Mouse (Mus musculus) forebrain, embryonic 14.5 days (tissue): Measurements from ENCODE around the gene Mapt. TPM values are rescaled to one million over a fixed set of nuclear protein-coding genes. Genes with fewer than 3 reads are reported as not detected.

Experiments used
- ATAC-seq: fragments of 200-750 bp; cut with Nextera tagmentation; 2 replicates; pipeline ENCODE4 v1.8.0; 2017; ENCODE audit warnings: mild to moderate bottlenecking, moderate library complexity
- DNase-seq: peaks from one replicate; pipeline ENCODE4 v3.0.0-alpha.2; 2015; ENCODE audit warnings: low spot score
- H3K27ac ChIP-seq: fragments of 300-500 bp; sonication (generic); 2 replicates; pipeline ENCODE4 v1.5.1; 2014; ENCODE audit warnings: low read depth, mild to moderate bottlenecking, control low read depth, low read length, moderate library complexity
- H3K27me3 ChIP-seq: fragments of 300-500 bp; sonication (generic); replicated peaks from 2 replicates; pipeline ENCODE4 v1.6.1; 2014; ENCODE audit warnings: low read length, control low read depth, mixed read lengths; ENCODE audit not compliant: control insufficient read depth, insufficient read depth
- H3K36me3 ChIP-seq: fragments of 300-500 bp; sonication (generic); 2 replicates; pipeline ENCODE4 v1.6.1; 2014; ENCODE audit warnings: low read length, control low read depth; ENCODE audit not compliant: control insufficient read depth, insufficient read depth
- H3K4me1 ChIP-seq: fragments of 300-500 bp; sonication (generic); 2 replicates; pipeline ENCODE4 v1.6.1; 2014; ENCODE audit warnings: antibody characterized with exemption, low read length, control low read depth; ENCODE audit not compliant: control insufficient read depth, insufficient read depth
- H3K4me2 ChIP-seq: fragments of 300-500 bp; sonication (generic); 2 replicates; pipeline ENCODE4 v1.6.1; 2014; ENCODE audit warnings: mild to moderate bottlenecking, control low read depth, low read length
- H3K4me3 ChIP-seq: fragments of 300-500 bp; sonication (generic); 2 replicates; pipeline ENCODE4 v1.5.1; 2014; ENCODE audit warnings: low read depth, low read length, control low read depth
- H3K9ac ChIP-seq: fragments of 300-500 bp; sonication (generic); 2 replicates; pipeline ENCODE4 v1.6.1; 2014; ENCODE audit warnings: mild to moderate bottlenecking, low read length, control low read depth, moderate library complexity
- H3K9me3 ChIP-seq: fragments of 300-500 bp; sonication (generic); replicated peaks from 2 replicates; pipeline ENCODE4 v1.6.1; 2016; ENCODE audit warnings: low read length, control low read depth, mixed read lengths; ENCODE audit not compliant: control insufficient read depth
- WGBS: fragments of 180-500 bp; shearing (Covaris S2); extraction: QIAGEN DNeasy Blood & Tissue Kit; methylation state at CpG from one replicate; pipeline ENCODE4 v1.1.7; 2014; 5-methylcytosine and 5-hydroxymethylcytosine counted together
- polyA plus RNA-seq: library from polyadenylated mRNA; unstranded; fragments of >200 nt; fragmentation: Nextera tagmentation; extraction: Ambion mirVana; gene quantifications from 2 replicates; pipeline ENCODE4 v1.2.1, GENCODE M21; 2014

The Mapt gene
- polyA plus RNA-seq, 1 experiment from 2014 or later: 354 TPM

GRCm38 (mm10) chr11:104334946-104335345, 103.8 kb downstream of the Mapt start:
- ATAC-seq (no peak), DNase-seq (no peak)
- H3K27me3 ChIP-seq: no peaks in the 10 kb centered on the region
- no peaks in the 10 kb centered on the region for H3K4me1 ChIP-seq
- H3K4me2 ChIP-seq: no peak overlapping the region
- H3K4me3 ChIP-seq: no peak overlapping the region
- H3K9me3 ChIP-seq: no peaks in the 10 kb centered on the region
- H3K36me3 ChIP-seq: peaks cover 81% of the 10 kb centered on the region
- no peak overlapping the region for H3K27ac ChIP-seq
- whole genome bisulfite sequencing: 93% methylated on average over 13 of the region's 13 CpGs
- no peak overlapping the region for H3K9ac ChIP-seq

- DNase-seq (peak; percentile 45), ATAC-seq (no peak)
- Histone ChIP-seq H3K27me3 (no peaks in the 10 kb centered on the region), H3K27ac (no peak overlapping the region), H3K4me2 (no peak overlapping the region), H3K4me3 (no peak overlapping the region), H3K9ac (no peak overlapping the region), H3K4me1 (no peaks in the 10 kb centered on the region), H3K36me3 (peaks cover 71% of the 10 kb centered on the region), H3K9me3 (no peaks in the 10 kb centered on the region)
- 70% methylated on average over 3 of the region's 3 CpGs for WGBS
Measured at GRCm38 (mm10) chr11:104346931-104347330, 115.7 kb downstream of the Mapt start.

- H3K36me3 ChIP-seq: peaks cover 8% of the 10 kb centered on the region
- no peak for DNase-seq
- no peaks in the 10 kb centered on the region for H3K9me3 ChIP-seq
- H3K9ac ChIP-seq: no peak overlapping the region
- no peak overlapping the region for H3K4me2 ChIP-seq
- H3K27ac ChIP-seq: no peak overlapping the region
- no peak overlapping the region for H3K4me3 ChIP-seq
- ATAC-seq: no peak
- 85% methylated on average over 2 of the region's 2 CpGs for WGBS
- H3K4me1 ChIP-seq: no peaks in the 10 kb centered on the region
- no peaks in the 10 kb centered on the region for H3K27me3 ChIP-seq
Measured at GRCm38 (mm10) chr11:104361790-104362189, 130.6 kb downstream of the Mapt start.

- DNase-seq: no peak
- ATAC-seq: no peak
- Histone ChIP-seq H3K4me1 (no peaks in the 10 kb centered on the region), H3K9ac (no peak overlapping the region), H3K36me3 (peaks cover 11% of the 10 kb centered on the region; the same call in 1 of the 2 replicates), H3K9me3 (no peaks in the 10 kb centered on the region), H3K27me3 (no peaks in the 10 kb centered on the region), H3K4me3 (no peak overlapping the region), H3K27ac (no peak overlapping the region), H3K4me2 (no peak overlapping the region)
- WGBS: 96% methylated on average over 1 of the region's 1 CpGs
Measured at GRCm38 (mm10) chr11:104362704-104363103, 131.5 kb downstream of the Mapt start.

DNA sequence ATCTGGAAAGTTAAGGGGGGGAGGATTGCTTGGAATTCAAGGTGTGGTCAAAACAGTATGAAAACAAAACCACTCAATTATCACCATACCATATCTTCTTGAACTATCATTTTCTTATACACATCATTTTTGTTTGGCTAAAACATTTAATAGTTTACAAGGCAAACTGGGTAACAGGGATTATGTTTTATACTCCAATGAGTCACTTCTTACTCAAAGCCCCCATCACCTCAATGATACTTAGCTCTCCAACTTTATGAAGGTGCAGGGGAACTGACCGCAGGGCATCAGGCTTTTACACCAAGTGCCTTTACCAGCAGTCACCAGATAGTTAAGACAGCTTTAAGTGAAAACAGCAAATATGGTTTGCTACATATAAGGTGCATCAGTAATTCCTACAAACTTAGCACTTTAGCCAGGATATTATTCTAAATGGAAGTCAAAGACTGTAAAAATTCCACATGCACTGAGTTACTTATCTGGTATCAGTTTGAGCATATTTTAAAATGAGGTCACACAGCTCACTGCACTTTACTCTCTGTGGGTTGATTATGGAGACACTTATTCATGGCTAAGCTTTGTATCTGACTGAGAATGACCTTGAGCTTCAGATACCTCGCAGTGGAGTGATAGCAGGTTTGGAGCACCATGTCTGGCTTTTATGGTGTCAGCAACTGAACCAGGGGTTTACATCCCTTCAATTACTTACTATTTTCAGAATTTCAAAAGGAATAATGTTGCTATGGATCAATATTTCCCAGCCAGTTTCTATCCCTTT, 132.8 kb downstream of the Mapt start:
- no peak overlapping the region for H3K4me3 ChIP-seq
- no peak overlapping the region for H3K27ac ChIP-seq
- no peaks in the 10 kb centered on the region for H3K4me1 ChIP-seq
- ATAC-seq (no peak), DNase-seq (no peak)
- H3K27me3 ChIP-seq: no peaks in the 10 kb centered on the region
- H3K9ac ChIP-seq: no peak overlapping the region
- no peaks in the 10 kb centered on the region for H3K9me3 ChIP-seq
- peaks cover 17% of the 10 kb centered on the region; the same call in 1 of the 2 replicates for H3K36me3 ChIP-seq
- H3K4me2 ChIP-seq: no peak overlapping the region
- WGBS: 97% methylated on average over 2 of the region's 2 CpGs

DNA sequence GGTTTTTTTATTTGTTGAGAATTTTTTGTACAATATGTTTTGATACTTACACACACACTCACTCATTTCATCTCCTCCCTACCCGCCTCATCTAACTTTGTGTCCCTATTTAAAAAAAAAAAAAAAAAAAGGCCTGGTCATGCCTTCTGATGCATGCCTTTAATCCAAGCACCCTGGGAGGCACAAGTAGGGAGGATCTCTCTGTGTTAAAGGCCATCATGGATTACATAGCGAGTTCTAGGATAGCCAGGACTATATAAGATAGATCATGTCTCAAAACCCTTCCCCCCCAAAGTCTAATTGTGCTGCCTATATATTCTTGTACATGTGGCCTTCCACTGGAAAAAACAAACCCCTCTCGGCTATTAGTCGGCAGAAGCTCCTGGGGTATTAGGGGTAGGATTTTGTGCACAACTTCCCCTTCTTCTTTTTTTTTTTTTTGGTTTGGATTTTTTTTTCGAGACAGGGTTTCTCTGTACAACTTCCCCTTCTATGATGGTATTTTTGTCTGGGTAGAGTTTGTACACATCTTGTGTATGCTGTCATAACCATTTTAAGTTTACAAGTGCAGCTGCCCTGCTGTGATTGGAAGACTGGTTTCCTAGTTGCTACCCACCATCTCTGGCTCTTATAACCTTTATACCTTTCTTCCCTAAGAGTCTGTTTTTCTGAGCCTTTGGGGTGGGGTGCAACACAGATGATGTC, 136.4 kb downstream of the Mapt start:
- WGBS: 86% methylated on average over 5 of the region's 5 CpGs
- ATAC-seq: no peak
- no peaks in the 10 kb centered on the region for H3K9me3 ChIP-seq

GRCm38 (mm10) chr11:104376291-104376690, 145.1 kb downstream of the Mapt start:
- Histone ChIP-seq H3K9ac (no peak overlapping the region), H3K36me3 (peaks cover 9% of the 10 kb centered on the region; the same call in 1 of the 2 replicates), H3K4me3 (no peak overlapping the region), H3K27ac (no peak overlapping the region), H3K4me2 (no peak overlapping the region), H3K9me3 (no peaks in the 10 kb centered on the region), H3K4me1 (no peaks in the 10 kb centered on the region), H3K27me3 (no peaks in the 10 kb centered on the region)
- ATAC-seq (no peak), DNase-seq (no peak)
- WGBS: 95% methylated on average over 3 of the region's 3 CpGs

More for the DNA sequence above, 136.4 kb downstream of the Mapt start:
- Histone ChIP-seq H3K9ac (no peak overlapping the region), H3K4me1 (no peaks in the 10 kb centered on the region), H3K36me3 (peaks cover 12% of the 10 kb centered on the region; the same call in 1 of the 2 replicates), H3K4me2 (no peak overlapping the region), H3K4me3 (no peak overlapping the region), H3K27ac (no peak overlapping the region), H3K27me3 (no peaks in the 10 kb centered on the region)
- no peak for DNase-seq

GRCm38 (mm10) chr11:104379635-104380034, 148.4 kb downstream of the Mapt start:
- no peak overlapping the region for H3K27ac ChIP-seq
- H3K9me3 ChIP-seq: no peaks in the 10 kb centered on the region
- no peak for DNase-seq
- H3K27me3 ChIP-seq: no peaks in the 10 kb centered on the region
- no peak overlapping the region for H3K9ac ChIP-seq
- no peak overlapping the region for H3K4me3 ChIP-seq
- peaks cover 5% of the 10 kb centered on the region; the same call in 1 of the 2 replicates for H3K36me3 ChIP-seq
- no peak for ATAC-seq
- no peak overlapping the region for H3K4me2 ChIP-seq
- 95% methylated on average over 1 of the region's 1 CpGs for WGBS
- H3K4me1 ChIP-seq: no peaks in the 10 kb centered on the region
